Mouse (Mus musculus) CD8-positive naive resting alpha-beta T cell, adult 2 months (primary cell): ENCODE results near the gene Zdhhc19.

Source experiments
- DNase-seq, 2 experiments: peaks; one replicate each; pipeline ENCODE4 v3.0.0; 2022; ENCODE audit warnings: low read depth in 2 of 2, low spot score in 2 of 2

Zdhhc19 gene

GRCm38 (mm10) chr16:32513948-32514347 lies 17.9 kb downstream of the Zdhhc19 start:
- no peak for DNase-seq

- DNase-seq = peak; percentile 15 to 18
These were observed 20.2 kb downstream of the Zdhhc19 start for GRCm38 (mm10) chr16:32516006-32516962.

- no peak for DNase-seq
These were observed 21.9 kb downstream of the Zdhhc19 start for GRCm38 (mm10) chr16:32517785-32518481.

GRCm38 (mm10) chr16:32519656-32520371 lies 23.7 kb downstream of the Zdhhc19 start:
- DNase-seq = no peak

GRCm38 (mm10) chr16:32520372-32520748 lies 24.3 kb downstream of the Zdhhc19 start:
- DNase-seq = peak; percentile 44

- no peak for DNase-seq
These were observed 26.6 kb downstream of the Zdhhc19 start for GRCm38 (mm10) chr16:32522578-32523194.

GRCm38 (mm10) chr16:32523462-32524243 lies 27.6 kb downstream of the Zdhhc19 start:
- no peak for DNase-seq

- DNase-seq = no peak
These were observed 28.2 kb downstream of the Zdhhc19 start for GRCm38 (mm10) chr16:32524244-32524615.

GRCm38 (mm10) chr16:32526906-32527305 lies 30.8 kb downstream of the Zdhhc19 start:
- no peak for DNase-seq

- no peak for DNase-seq
These were observed 37.1 kb downstream of the Zdhhc19 start for GRCm38 (mm10) chr16:32532878-32533826.

- no peak for DNase-seq
These were observed 39.2 kb downstream of the Zdhhc19 start for GRCm38 (mm10) chr16:32535157-32535751.

GRCm38 (mm10) chr16:32537867-32538660 lies 42.0 kb downstream of the Zdhhc19 start:
- DNase-seq = no peak

GRCm38 (mm10) chr16:32538761-32539255 lies 42.7 kb downstream of the Zdhhc19 start:
- no peak for DNase-seq

- no peak for DNase-seq
These were observed 45.5 kb downstream of the Zdhhc19 start for GRCm38 (mm10) chr16:32541338-32542179.

GRCm38 (mm10) chr16:32543422-32543821 lies 47.4 kb downstream of the Zdhhc19 start:
- DNase-seq = no peak

GRCm38 (mm10) chr16:32547156-32548068 lies 51.3 kb downstream of the Zdhhc19 start:
- no peak for DNase-seq
